Mouse (Mus musculus) heart, adult 2 months (tissue): Measurements from ENCODE around the gene Hdac9.

Source experiments
- CTCF ChIP-seq: fragments of 200-600 bp; IDR thresholded peaks from 2 replicates; pipeline ENCODE4 v1.8.1; 2022; ENCODE audit warnings: antibody characterized with exemption, mild to moderate bottlenecking, moderate library complexity
- POLR2A ChIP-seq: fragments of 200-500 bp; IDR thresholded peaks from 2 replicates; pipeline ENCODE4 v1.6.1; 2011; ENCODE audit warnings: mild to moderate bottlenecking, low read depth, low read length, control low read depth; ENCODE audit not compliant: insufficient read depth

DNA sequence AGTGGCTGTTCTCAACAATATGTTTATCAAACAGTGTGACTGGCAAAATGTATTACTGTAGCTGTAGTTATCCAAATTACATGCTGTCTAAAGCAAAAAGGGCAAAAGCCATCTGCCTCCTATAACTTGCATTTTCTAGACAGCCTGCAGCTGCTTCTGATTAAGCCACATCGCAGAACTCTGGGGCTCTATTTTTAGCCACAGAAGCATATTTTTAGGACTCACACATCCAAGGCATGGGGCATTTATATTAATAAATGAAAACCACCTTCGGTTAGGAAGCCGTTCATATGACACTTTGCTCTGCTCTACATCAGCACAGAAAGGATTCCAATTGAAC lies 124.8 kb downstream of the Hdac9 start:
- TF ChIP-seq CTCF (no peak), POLR2A (no peak)
